Mouse (Mus musculus): ENCODE results near the gene Fn3krp. TPM values are rescaled to one million over a fixed set of nuclear protein-coding genes. Genes with fewer than 3 reads are reported as not detected.

The Fn3krp gene
- 29.8 and 35.5 TPM in 2 replicates for polyA plus RNA-seq (2015; fragmentation: Nextera tagmentation; extraction: Ambion mirVana)

GRCm38 (mm10) chr11:121420830-121421552 is at the start of gene Fn3krp:
Gene Fn3krp, plus strand, starts transcription at chr11:121421401.

GRCm38 (mm10) chr11:121387750-121388553 is 33.2 kb upstream of the Fn3krp start, which contains the start of gene Rab40b:
Gene Rab40b, minus strand, starts transcription at chr11:121388251.

GRCm38 (mm10) chr11:121434156-121435155 is 13.3 kb downstream of the Fn3krp start, which contains the start of gene Fn3k:
Gene Fn3k, plus strand, starts transcription at chr11:121434913.

GRCm38 (mm10) chr11:121451753-121452635 is 30.8 kb downstream of the Fn3krp start, which contains the start of gene Tbcd:
Gene Tbcd, plus strand, starts transcription at chr11:121451949.

Other genes starting within 250 kb of the Fn3krp start
- 3.8 TPM in 2 replicates for gene Hexdc, start 217.0 kb upstream of the Fn3krp start, polyA plus RNA-seq (2015; fragmentation: Nextera tagmentation; extraction: Ambion mirVana)
- 14.7 and 15.4 TPM in 2 replicates for gene Ogfod3, start 216.7 kb upstream of the Fn3krp start, polyA plus RNA-seq (2015; fragmentation: Nextera tagmentation; extraction: Ambion mirVana)
- gene Cybc1, start 192.1 kb upstream of the Fn3krp start, polyA plus RNA-seq (2015; fragmentation: Nextera tagmentation; extraction: Ambion mirVana): 28.1 and 31.3 TPM in 2 replicates
- 56.7 and 66.8 TPM in 2 replicates for gene Narf, start 184.1 kb upstream of the Fn3krp start, polyA plus RNA-seq (2015; fragmentation: Nextera tagmentation; extraction: Ambion mirVana)
- gene Foxk2, start 161.4 kb upstream of the Fn3krp start, polyA plus RNA-seq (2015; fragmentation: Nextera tagmentation; extraction: Ambion mirVana): 4.7 and 5.0 TPM in 2 replicates
- 26.8 and 35.3 TPM in 2 replicates for gene Wdr45b, start 67.0 kb upstream of the Fn3krp start, polyA plus RNA-seq (2015; fragmentation: Nextera tagmentation; extraction: Ambion mirVana)
- gene Rab40b, start 33.1 kb upstream of the Fn3krp start, polyA plus RNA-seq (2015; fragmentation: Nextera tagmentation; extraction: Ambion mirVana): 1.3 and 2.7 TPM in 2 replicates
- gene Fn3k, start 13.5 kb downstream of the Fn3krp start, polyA plus RNA-seq (2015; fragmentation: Nextera tagmentation; extraction: Ambion mirVana): 40.1 and 43.0 TPM in 2 replicates
- gene Tbcd, start 30.5 kb downstream of the Fn3krp start, polyA plus RNA-seq (2015; fragmentation: Nextera tagmentation; extraction: Ambion mirVana): 25.2 and 26.2 TPM in 2 replicates
- 0.44 and 0.48 TPM in 2 replicates for gene Zfp750, start 97.9 kb downstream of the Fn3krp start, polyA plus RNA-seq (2015; fragmentation: Nextera tagmentation; extraction: Ambion mirVana)